Comparison of ENCODE assay signal across 9 mouse cellular contexts in the genomic region with DNA sequence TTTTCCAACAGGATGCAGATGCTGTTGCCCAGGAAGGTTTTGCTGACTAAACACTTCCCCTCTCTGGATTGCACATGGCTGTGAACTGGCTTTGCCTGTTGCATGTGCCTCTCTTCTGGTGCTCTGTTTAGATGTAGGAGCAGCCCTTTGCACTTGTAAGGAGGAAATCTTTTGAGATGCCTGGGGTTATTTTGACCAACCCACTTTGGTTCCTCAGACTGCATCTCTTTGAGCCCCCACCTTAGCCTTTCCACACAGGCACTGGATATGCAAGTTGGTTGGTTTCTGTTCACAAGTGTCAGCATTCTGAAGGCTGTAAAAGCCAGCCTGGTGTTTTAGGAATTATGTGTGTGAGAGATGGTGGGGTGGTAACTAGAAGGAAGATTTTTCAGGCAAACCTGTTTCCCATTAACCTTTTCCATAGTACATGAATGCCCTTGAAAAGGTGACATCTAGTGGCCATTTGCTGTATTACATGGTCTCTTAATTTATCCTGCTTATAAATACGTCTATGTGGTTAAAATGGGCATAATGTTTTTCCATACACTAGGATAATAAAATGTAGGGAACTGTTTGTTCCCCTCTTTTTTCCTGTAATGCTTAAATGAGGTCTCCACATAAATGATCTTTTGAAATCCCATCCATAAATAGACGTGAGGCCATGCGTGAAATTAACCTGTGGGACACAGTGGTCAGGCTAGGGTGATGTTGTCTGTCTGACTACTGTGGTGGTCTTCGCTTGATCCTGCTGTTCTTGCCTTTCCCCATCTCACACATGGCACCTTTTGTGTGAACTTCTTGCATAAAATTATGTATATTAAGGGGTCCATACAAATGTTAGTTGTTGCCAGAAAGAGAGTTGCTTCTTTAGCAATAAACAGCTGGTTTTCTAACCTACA. TPM values are rescaled to one million over a fixed set of nuclear protein-coding genes. Genes with fewer than 3 reads are reported as not detected.
DNase-seq lines count a peak whose midpoint lies in the region; ATAC-seq lines count a peak whose summit lies in the region.
"Had no signal": no experiment of that assay in that cellular context is flagged by ENCODE, and none has a peak within 500 bp of the region (broad histone marks: within the 10 kb centered on the region; RNA-seq: fewer than 3 reads in every experiment).

No protein-coding gene starts in this region.

- H3K4me3 ChIP-seq in embryonic facial prominence, embryonic 12.5 days = no peak overlapping the region
- H3K4me3 ChIP-seq in midbrain, embryonic 16.5 days (ENCODE audit: low read depth, low read length) = no peak overlapping the region
- H3K4me3 ChIP-seq: liver, embryonic 15.5 days had no signal

- H3K27ac ChIP-seq in embryonic facial prominence, embryonic 12.5 days = no peak overlapping the region
- H3K27ac ChIP-seq in midbrain, embryonic 16.5 days (ENCODE audit: low read length) = no peak overlapping the region
- H3K27ac ChIP-seq: liver, embryonic 15.5 days had no signal

- H3K9me3 ChIP-seq in embryonic facial prominence, embryonic 12.5 days = no peaks in the 10 kb centered on the region
- H3K9me3 ChIP-seq in midbrain, embryonic 16.5 days (replicated peaks; ENCODE audit: control insufficient read depth, low read length, poor library complexity, severe bottlenecking) = no peaks in the 10 kb centered on the region
- H3K9me3 ChIP-seq: liver, embryonic 15.5 days had no signal

- 62% methylated on average over 4 of the region's 4 CpGs for WGBS in embryonic facial prominence, embryonic 12.5 days
- 63% methylated on average over 4 of the region's 4 CpGs for WGBS in midbrain, embryonic 16.5 days

- H3K9ac ChIP-seq in embryonic facial prominence, embryonic 12.5 days = no peak overlapping the region
- H3K9ac ChIP-seq in midbrain, embryonic 16.5 days (ENCODE audit: low read depth, low read length) = no peak overlapping the region
- H3K9ac ChIP-seq: liver, embryonic 15.5 days had no signal

- H3K4me1 ChIP-seq in embryonic facial prominence, embryonic 12.5 days = no peaks in the 10 kb centered on the region
- H3K4me1 ChIP-seq in midbrain, embryonic 16.5 days (ENCODE audit: control insufficient read depth, insufficient read depth, low read length) = no peaks in the 10 kb centered on the region

- peak; percentile 60 for DNase-seq in gastrocnemius, adult 18-20 months (ENCODE audit: low spot score)
- DNase-seq in gastrocnemius, postnatal 25 days = no peak
- DNase-seq in urinary bladder, postnatal 25 days (ENCODE audit: low spot score) = peak; percentile 48
- no peak for DNase-seq in urinary bladder, postnatal 36 days (ENCODE audit: low spot score in 2 of 2)
- peak; percentile 58 for DNase-seq in kidney, postnatal 14 days
- no peak for DNase-seq in ovary, postnatal 10 days (ENCODE audit: low spot score)

- no peaks in the 10 kb centered on the region for H3K27me3 ChIP-seq in embryonic facial prominence, embryonic 12.5 days
- no peaks in the 10 kb centered on the region for H3K27me3 ChIP-seq in midbrain, embryonic 16.5 days (ENCODE audit: control insufficient read depth, insufficient read depth, low read depth, low read length)
- H3K27me3 ChIP-seq: liver, embryonic 15.5 days had no signal

- ATAC-seq in embryonic facial prominence, embryonic 12.5 days (ENCODE audit: insufficient number of reproducible peaks, insufficient read depth, low FRiP score, low TSS enrichment) = 0 out of 2 replicates have a peak, but pooled peaks have one; percentile 35
- peak; percentile 57 for ATAC-seq in midbrain, embryonic 16.5 days

- no peak overlapping the region for H3K4me2 ChIP-seq in embryonic facial prominence, embryonic 12.5 days (replicated peaks)
- H3K4me2 ChIP-seq in midbrain, embryonic 16.5 days (ENCODE audit: low read length) = no peak overlapping the region
- H3K4me2 ChIP-seq: liver, embryonic 15.5 days had no signal

- H3K36me3 ChIP-seq in embryonic facial prominence, embryonic 12.5 days = no peaks in the 10 kb centered on the region
- no peaks in the 10 kb centered on the region for H3K36me3 ChIP-seq in midbrain, embryonic 16.5 days (ENCODE audit: control insufficient read depth, insufficient read depth, low read length)
- H3K36me3 ChIP-seq: liver, embryonic 15.5 days had no signal

RNA-seq across cellular contexts. Expression of gene P2ry13, which starts 1.8 kb away (rescaled TPM):
- total RNA-seq in gastrocnemius, adult 18-20 months (2021) = under 1 TPM in 1 of 2 experiments, not detected in 1; 0.33 TPM
- total RNA-seq in gastrocnemius, postnatal 25 days (2021) = under 1 TPM; 0.13 to 0.41 TPM
- 0.74 and 0.88 TPM in 2 replicates for polyA plus RNA-seq in embryonic facial prominence, embryonic 12.5 days (2016; fragmentation: Nextera tagmentation; extraction: Ambion mirVana)
- 1.2 and 1.5 TPM in 2 replicates for polyA plus RNA-seq in midbrain, embryonic 16.5 days (2015; fragmentation: Nextera tagmentation; extraction: Ambion mirVana)

RNA-seq across cellular contexts. Expression of gene Gpr87, which starts 14.0 kb away (rescaled TPM):
- total RNA-seq in gastrocnemius, adult 18-20 months (2021) = not detected
- not detected for total RNA-seq in gastrocnemius, postnatal 25 days (2021)
- polyA plus RNA-seq in embryonic facial prominence, embryonic 12.5 days (2016; fragmentation: Nextera tagmentation; extraction: Ambion mirVana) = 0.26 and 0.41 TPM in 2 replicates
- 0.14 TPM in 1 of 2 replicates, not detected in the other for polyA plus RNA-seq in midbrain, embryonic 16.5 days (2015; fragmentation: Nextera tagmentation; extraction: Ambion mirVana)
- polyA plus RNA-seq: liver, embryonic 15.5 days had no signal

RNA-seq across cellular contexts. Expression of gene P2ry12, which starts 53.8 kb away (rescaled TPM):
- under 1 TPM; 0.27 to 0.69 TPM for total RNA-seq in gastrocnemius, adult 18-20 months (2021)
- 1 to 10 TPM in 1 of 2 experiments, under 1 TPM in 1; 0.84 to 1.4 TPM for total RNA-seq in gastrocnemius, postnatal 25 days (2021)
- 2.0 and 2.1 TPM in 2 replicates for polyA plus RNA-seq in embryonic facial prominence, embryonic 12.5 days (2016; fragmentation: Nextera tagmentation; extraction: Ambion mirVana)
- 4.9 and 6.4 TPM in 2 replicates for polyA plus RNA-seq in midbrain, embryonic 16.5 days (2015; fragmentation: Nextera tagmentation; extraction: Ambion mirVana)

RNA-seq across cellular contexts. Expression of gene P2ry14, which starts 55.5 kb away (rescaled TPM):
- total RNA-seq in gastrocnemius, adult 18-20 months (2021) = 1 to 10 TPM; 1.2 to 1.8 TPM
- 1 to 10 TPM; 1.3 to 2.1 TPM for total RNA-seq in gastrocnemius, postnatal 25 days (2021)
- polyA plus RNA-seq in embryonic facial prominence, embryonic 12.5 days (2016; fragmentation: Nextera tagmentation; extraction: Ambion mirVana) = 2.4 and 2.6 TPM in 2 replicates
- 4.0 and 4.7 TPM in 2 replicates for polyA plus RNA-seq in midbrain, embryonic 16.5 days (2015; fragmentation: Nextera tagmentation; extraction: Ambion mirVana)

Comparison
In these comparisons a context has a peak if more than half of its experiments do, and no peak if none do; other contexts are left out.
1. DNase-seq: peak in gastrocnemius, adult 18-20 months (single experiment), urinary bladder, postnatal 25 days (single experiment) and kidney, postnatal 14 days (single experiment); none in gastrocnemius, postnatal 25 days (single experiment), urinary bladder, postnatal 36 days (0 of 2) and ovary, postnatal 10 days (single experiment).